ENCODE assay signal across 29 mouse cellular contexts in genomic region chr12:66708334-66708733, GRCm38 (mm10).
"Had no signal": no experiment of that assay in that cellular context is flagged by ENCODE, and none has a peak within 500 bp of the region (broad histone marks: within the 10 kb centered on the region; RNA-seq: fewer than 3 reads in every experiment).

No protein-coding gene starts in this region.

- H3K4me3 ChIP-seq: limb, embryonic 10.5 days; limb, embryonic 12.5 days; limb, embryonic 13.5 days; limb, embryonic 15.5 days; liver, embryonic 12.5 days; liver, embryonic 13.5 days; liver, embryonic 15.5 days; lung, embryonic 15.5 days; megakaryocyte, embryonic 14.5 days; midbrain, embryonic 10.5 days; midbrain, embryonic 12.5 days; midbrain, embryonic 13.5 days; midbrain, embryonic 15.5 days; myocyte had no signal

- H3K9ac ChIP-seq: limb, embryonic 12.5 days; limb, embryonic 13.5 days; limb, embryonic 15.5 days; liver, embryonic 12.5 days; liver, embryonic 13.5 days; liver, embryonic 14.5 days; liver, embryonic 15.5 days; liver, postnatal 0 days; lung, embryonic 14.5 days; lung, embryonic 15.5 days; midbrain, embryonic 12.5 days; midbrain, embryonic 13.5 days; midbrain, embryonic 15.5 days had no signal

- H3K9me3 ChIP-seq: limb, embryonic 10.5 days; limb, embryonic 12.5 days; limb, embryonic 13.5 days; limb, embryonic 15.5 days; liver, embryonic 12.5 days; liver, embryonic 13.5 days; liver, embryonic 15.5 days; lung, embryonic 15.5 days; megakaryocyte, embryonic 14.5 days; midbrain, embryonic 10.5 days; midbrain, embryonic 12.5 days; midbrain, embryonic 13.5 days; midbrain, embryonic 15.5 days had no signal

- H3K27me3 ChIP-seq: limb, embryonic 12.5 days; limb, embryonic 13.5 days; limb, embryonic 15.5 days; liver, embryonic 12.5 days; liver, embryonic 13.5 days; liver, embryonic 15.5 days; lung, embryonic 15.5 days; megakaryocyte, embryonic 14.5 days; midbrain, embryonic 12.5 days; midbrain, embryonic 13.5 days; midbrain, embryonic 15.5 days had no signal

- H3K4me1 ChIP-seq: limb, embryonic 10.5 days; limb, embryonic 12.5 days; limb, embryonic 13.5 days; limb, embryonic 15.5 days; liver, embryonic 12.5 days; liver, embryonic 13.5 days; liver, embryonic 15.5 days; lung, embryonic 15.5 days; megakaryocyte, embryonic 14.5 days; midbrain, embryonic 10.5 days; midbrain, embryonic 12.5 days; midbrain, embryonic 13.5 days; midbrain, embryonic 15.5 days had no signal

- H3K27ac ChIP-seq: limb, embryonic 10.5 days; limb, embryonic 12.5 days; limb, embryonic 13.5 days; limb, embryonic 15.5 days; liver, embryonic 12.5 days; liver, embryonic 13.5 days; liver, embryonic 14.5 days; liver, embryonic 15.5 days; lung, embryonic 15.5 days; macrophage; midbrain, embryonic 10.5 days; midbrain, embryonic 12.5 days; midbrain, embryonic 13.5 days; midbrain, embryonic 15.5 days had no signal

- H3K36me3 ChIP-seq: limb, embryonic 10.5 days; limb, embryonic 12.5 days; limb, embryonic 13.5 days; limb, embryonic 15.5 days; liver, embryonic 12.5 days; liver, embryonic 13.5 days; liver, embryonic 15.5 days; lung, embryonic 15.5 days; midbrain, embryonic 10.5 days; midbrain, embryonic 12.5 days; midbrain, embryonic 13.5 days; midbrain, embryonic 15.5 days had no signal

- H3K4me2 ChIP-seq: limb, embryonic 12.5 days; limb, embryonic 13.5 days; limb, embryonic 15.5 days; liver, embryonic 11.5 days; liver, embryonic 12.5 days; liver, embryonic 13.5 days; liver, embryonic 15.5 days; lung, embryonic 14.5 days; lung, embryonic 15.5 days; midbrain, embryonic 11.5 days; midbrain, embryonic 12.5 days; midbrain, embryonic 13.5 days; midbrain, embryonic 15.5 days had no signal

- DNase-seq: left cerebral cortex, postnatal 4 days; liver; liver, embryonic 13.5 days; liver, postnatal 0 days; lung, adult 18-20 months; lung, adult 2 months; lung, embryonic 14.5 days; lung, postnatal 10 days; lung, postnatal 14 days; lung, postnatal 36 days; lung, postnatal 4 days; midbrain, embryonic 14.5 days had no signal
